Mouse (Mus musculus): ENCODE measurements around the gene Zfr2. TPM values are rescaled to one million over a fixed set of nuclear protein-coding genes. Genes with fewer than 3 reads are reported as not detected.

Gene Zfr2
- total and polyA plus RNA-seq, 3 experiments: 1.9 to 7.1 (median 2.6) TPM

GRCm38 (mm10) chr10:81252424-81253419 is 19.8 kb downstream of the Zfr2 start, which contains the start of gene Matk:
TSS of gene Matk (plus strand) at chr10:81252935.
- Histone ChIP-seq H3K4me1 (ENCODE audit: insufficient read depth, low read depth, low read length) (peaks cover 15% of the 10 kb centered on the region), H3K27me3 (ENCODE audit: insufficient read depth, low read length) (peaks cover 81% of the 10 kb centered on the region), H3K36me3 (replicated peaks) (no peaks in the 10 kb centered on the region), H3K9me3 (replicated peaks) (no peaks in the 10 kb centered on the region), H3K4me3 (ENCODE audit: low read depth, low read length) (no peak within 1 kb of the TSS)
- TF ChIP-seq CTCF (IDR thresholded peaks at IDR 0.05; ENCODE audit: low read depth, low read length) (no peak), GATA1 (IDR thresholded peaks at IDR 0.05; ENCODE audit: borderline replicate concordance, low read length) (no peak), TAL1 (conservative IDR thresholded peaks at IDR 0.05; ENCODE audit: low read depth, low read length) (no peak), GATA2 (IDR thresholded peaks at IDR 0.05; ENCODE audit: borderline replicate concordance, low read depth, low read length) (no peak), POLR2AphosphoS5 (IDR thresholded peaks at IDR 0.05; ENCODE audit: insufficient replicate concordance, low read depth, low read length) (no peak)
- no peak for DNase-seq (ENCODE audit: low spot score)
- ATAC-seq (ENCODE audit: extremely low read depth, insufficient number of reproducible peaks, low FRiP score, poor library complexity, severe bottlenecking): no peak

DNA sequence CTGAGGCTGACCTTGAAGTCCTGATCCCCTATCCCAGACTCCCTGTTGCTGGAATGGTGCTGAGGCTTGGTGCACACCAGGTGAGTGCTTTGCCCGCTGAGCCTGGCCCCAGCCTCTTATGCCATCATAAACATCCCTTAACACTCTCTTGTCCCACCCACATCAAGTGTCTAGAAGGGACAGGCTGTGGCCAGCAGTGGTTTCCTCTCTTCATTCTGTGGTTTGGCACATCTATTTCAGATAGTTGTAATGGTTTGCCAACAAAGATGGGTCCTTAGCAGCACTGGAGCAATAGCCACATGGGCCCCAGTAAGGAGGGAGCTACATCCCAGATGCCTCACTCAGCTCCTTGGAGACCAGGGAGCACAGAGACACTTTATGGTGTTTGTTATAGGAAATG is 21.9 kb downstream of the Zfr2 start:
- H3K9me3 ChIP-seq (replicated peaks): no peaks in the 10 kb centered on the region
- H3K27me3 ChIP-seq (ENCODE audit: insufficient read depth, low read length): peaks cover 77% of the 10 kb centered on the region
- no peaks in the 10 kb centered on the region for H3K36me3 ChIP-seq (replicated peaks)
- ATAC-seq (ENCODE audit: extremely low read depth, insufficient number of reproducible peaks, low FRiP score, poor library complexity, severe bottlenecking): no peak
- no peak for DNase-seq (ENCODE audit: low spot score)
- no peak for TF ChIP-seq GATA2 (IDR thresholded peaks at IDR 0.05; ENCODE audit: borderline replicate concordance, low read depth, low read length)
- TF ChIP-seq CTCF (IDR thresholded peaks at IDR 0.05; ENCODE audit: low read depth, low read length): no peak
- TF ChIP-seq POLR2AphosphoS5 (IDR thresholded peaks at IDR 0.05; ENCODE audit: insufficient replicate concordance, low read depth, low read length): no peak
- no peak for TF ChIP-seq TAL1 (conservative IDR thresholded peaks at IDR 0.05; ENCODE audit: low read depth, low read length)
- TF ChIP-seq GATA1 (IDR thresholded peaks at IDR 0.05; ENCODE audit: borderline replicate concordance, low read length): no peak
- H3K4me3 ChIP-seq (ENCODE audit: low read depth, low read length): no peak overlapping the region
- peaks cover 6% of the 10 kb centered on the region for H3K4me1 ChIP-seq (ENCODE audit: insufficient read depth, low read depth, low read length)

- no peak for ATAC-seq (ENCODE audit: extremely low read depth, insufficient number of reproducible peaks, low FRiP score, poor library complexity, severe bottlenecking)
- DNase-seq (ENCODE audit: low spot score): no peak
- Histone ChIP-seq H3K4me1 (ENCODE audit: insufficient read depth, low read depth, low read length) (peaks cover 3% of the 10 kb centered on the region; the same call in 1 of the 2 replicates), H3K27me3 (ENCODE audit: insufficient read depth, low read length) (peaks cover 58% of the 10 kb centered on the region), H3K9me3 (replicated peaks) (peaks cover 5% of the 10 kb centered on the region), H3K4me3 (ENCODE audit: low read depth, low read length) (no peak overlapping the region), H3K36me3 (replicated peaks) (peaks cover 20% of the 10 kb centered on the region)
- TF ChIP-seq GATA1 (IDR thresholded peaks at IDR 0.05; ENCODE audit: borderline replicate concordance, low read length) (no peak), TAL1 (conservative IDR thresholded peaks at IDR 0.05; ENCODE audit: low read depth, low read length) (no peak), GATA2 (IDR thresholded peaks at IDR 0.05; ENCODE audit: borderline replicate concordance, low read depth, low read length) (no peak)
Measured at GRCm38 (mm10) chr10:81257158-81258039, 24.4 kb downstream of the Zfr2 start.

- H3K9me3 ChIP-seq (replicated peaks): peaks cover 5% of the 10 kb centered on the region
- no peak overlapping the region for H3K4me3 ChIP-seq (ENCODE audit: low read depth, low read length)
- no peak for ATAC-seq (ENCODE audit: extremely low read depth, insufficient number of reproducible peaks, low FRiP score, poor library complexity, severe bottlenecking)
- no peak for TF ChIP-seq POLR2AphosphoS5 (IDR thresholded peaks at IDR 0.05; ENCODE audit: insufficient replicate concordance, low read depth, low read length)
- no peak for TF ChIP-seq CTCF (IDR thresholded peaks at IDR 0.05; ENCODE audit: low read depth, low read length)
- no peak for TF ChIP-seq TAL1 (conservative IDR thresholded peaks at IDR 0.05; ENCODE audit: low read depth, low read length)
- no peak for TF ChIP-seq GATA1 (IDR thresholded peaks at IDR 0.05; ENCODE audit: borderline replicate concordance, low read length)
- TF ChIP-seq GATA2 (IDR thresholded peaks at IDR 0.05; ENCODE audit: borderline replicate concordance, low read depth, low read length): no peak
- DNase-seq (ENCODE audit: low spot score): no peak
- peaks cover 40% of the 10 kb centered on the region for H3K36me3 ChIP-seq (replicated peaks)
- H3K27me3 ChIP-seq (ENCODE audit: insufficient read depth, low read length): peaks cover 41% of the 10 kb centered on the region
- H3K4me1 ChIP-seq (ENCODE audit: insufficient read depth, low read depth, low read length): peaks cover 13% of the 10 kb centered on the region
Measured at GRCm38 (mm10) chr10:81259225-81259884, 26.4 kb downstream of the Zfr2 start.

GRCm38 (mm10) chr10:81261025-81261424 is 28.1 kb downstream of the Zfr2 start:
- ATAC-seq (ENCODE audit: extremely low read depth, insufficient number of reproducible peaks, low FRiP score, poor library complexity, severe bottlenecking) (no peak), DNase-seq (ENCODE audit: low spot score) (no peak)
- TF ChIP-seq POLR2AphosphoS5 (IDR thresholded peaks at IDR 0.05; ENCODE audit: insufficient replicate concordance, low read depth, low read length) (no peak), CTCF (IDR thresholded peaks at IDR 0.05; ENCODE audit: low read depth, low read length) (no peak), GATA2 (IDR thresholded peaks at IDR 0.05; ENCODE audit: borderline replicate concordance, low read depth, low read length) (no peak), TAL1 (conservative IDR thresholded peaks at IDR 0.05; ENCODE audit: low read depth, low read length) (no peak)
- Histone ChIP-seq H3K4me3 (ENCODE audit: low read depth, low read length) (no peak overlapping the region), H3K36me3 (replicated peaks) (peaks cover 55% of the 10 kb centered on the region), H3K27me3 (ENCODE audit: insufficient read depth, low read length) (peaks cover 33% of the 10 kb centered on the region), H3K4me1 (ENCODE audit: insufficient read depth, low read depth, low read length) (peaks cover 29% of the 10 kb centered on the region), H3K9me3 (replicated peaks) (peaks cover 5% of the 10 kb centered on the region)
